Comparison of ENCODE assay signal across 18 mouse cellular contexts in the genomic region with DNA sequence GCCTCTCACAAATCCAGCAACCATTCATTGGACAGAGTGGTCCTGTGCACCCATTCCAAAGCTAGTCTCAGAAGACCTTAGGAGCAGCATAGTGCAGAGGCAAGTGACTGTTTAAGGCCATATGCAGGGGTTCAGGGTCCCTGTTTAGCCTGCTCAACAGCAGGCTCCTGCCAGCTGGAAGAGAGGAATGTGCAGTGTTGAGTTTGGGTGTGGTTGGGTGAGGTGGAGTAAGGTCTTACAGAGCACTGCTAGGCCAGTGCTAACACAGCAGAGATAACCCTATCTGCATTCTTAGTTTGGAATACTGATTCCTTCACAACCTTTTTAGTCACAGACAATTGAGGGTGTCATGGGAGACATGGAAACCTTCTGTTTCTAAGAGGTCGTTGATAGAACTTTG.
"Had no signal": no experiment of that assay in that cellular context is flagged by ENCODE, and none has a peak within 500 bp of the region (broad histone marks: within the 10 kb centered on the region; RNA-seq: fewer than 3 reads in every experiment).

No protein-coding gene starts in this region.

- ATAC-seq: liver, embryonic 12.5 days; midbrain, embryonic 13.5 days; midbrain, embryonic 16.5 days had no signal

- H3K9ac ChIP-seq: limb, embryonic 13.5 days; liver, embryonic 12.5 days; liver, embryonic 15.5 days; lung, embryonic 15.5 days; midbrain, embryonic 13.5 days had no signal

- H3K4me1 ChIP-seq: liver, embryonic 12.5 days; liver, embryonic 15.5 days; lung, embryonic 15.5 days; megakaryocyte, embryonic 14.5 days; midbrain, embryonic 10.5 days had no signal

- H3K4me3 ChIP-seq: limb, embryonic 13.5 days; liver, embryonic 12.5 days; liver, embryonic 15.5 days; lung, embryonic 15.5 days; megakaryocyte, embryonic 14.5 days; midbrain, embryonic 10.5 days; midbrain, embryonic 13.5 days had no signal

- H3K27me3 ChIP-seq: limb, embryonic 13.5 days; liver, embryonic 12.5 days; liver, embryonic 15.5 days; lung, embryonic 15.5 days; megakaryocyte, embryonic 14.5 days; midbrain, embryonic 13.5 days had no signal

- DNase-seq: kidney, adult 9 months; kidney, postnatal 14 days; kidney, postnatal 4 days; left cerebral cortex, postnatal 4 days; liver; lung, adult 18-20 months; lung, postnatal 10 days; lung, postnatal 36 days; thymus, adult 18-20 months; thymus, postnatal 36 days had no signal

- H3K9me3 ChIP-seq: limb, embryonic 13.5 days; liver, embryonic 12.5 days; liver, embryonic 15.5 days; lung, embryonic 15.5 days; megakaryocyte, embryonic 14.5 days; midbrain, embryonic 10.5 days; midbrain, embryonic 13.5 days had no signal

- H3K4me2 ChIP-seq: limb, embryonic 13.5 days; liver, embryonic 12.5 days; liver, embryonic 15.5 days; lung, embryonic 15.5 days; midbrain, embryonic 13.5 days had no signal

- H3K27ac ChIP-seq: limb, embryonic 13.5 days; liver, embryonic 12.5 days; liver, embryonic 15.5 days; lung, embryonic 15.5 days; midbrain, embryonic 10.5 days; midbrain, embryonic 13.5 days had no signal

- H3K36me3 ChIP-seq: limb, embryonic 13.5 days; liver, embryonic 12.5 days; liver, embryonic 15.5 days; lung, embryonic 15.5 days; midbrain, embryonic 10.5 days; midbrain, embryonic 13.5 days had no signal
